Mouse (Mus musculus): ENCODE measurements around the gene Dmd. TPM values are rescaled to one million over a fixed set of nuclear protein-coding genes. Genes with fewer than 3 reads are reported as not detected.

Dmd gene
- polyA plus RNA-seq, 1 experiment from 2014 or later, result 14.6 TPM

DNA sequence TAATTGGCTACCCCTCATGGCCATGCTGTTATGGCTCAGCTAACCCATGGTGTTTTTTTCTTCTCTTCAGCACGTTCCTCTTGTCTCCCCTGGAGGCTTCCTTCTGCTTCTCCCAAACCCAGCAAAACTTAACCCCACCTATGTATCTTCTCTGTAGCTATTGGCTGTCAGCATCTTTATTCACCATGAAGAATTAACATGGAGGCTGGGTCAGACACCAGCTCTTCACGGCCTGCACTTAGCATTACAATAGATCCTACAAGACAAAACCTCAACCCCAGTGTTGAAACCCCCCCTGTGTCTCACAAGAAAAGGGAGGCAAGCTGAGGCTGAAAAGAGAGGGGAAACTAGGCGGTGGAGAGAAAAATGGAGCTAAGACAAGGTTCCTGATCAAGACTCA lies 1494.3 kb downstream of the Dmd start:
- no peaks in the 10 kb centered on the region for H3K36me3 ChIP-seq (ENCODE audit: control insufficient read depth, insufficient read depth)
- 69% methylated on average over 3 of the region's 3 CpGs for WGBS
- H3K4me2 ChIP-seq (replicated peaks; ENCODE audit: low read depth), result no peak overlapping the region
- no peaks in the 10 kb centered on the region for H3K27me3 ChIP-seq (replicated peaks; ENCODE audit: control insufficient read depth, insufficient read depth, low read length)
- no peaks in the 10 kb centered on the region for H3K9me3 ChIP-seq (ENCODE audit: control insufficient read depth)
- no peak overlapping the region for H3K27ac ChIP-seq (ENCODE audit: low read depth, low read length)
- no peaks in the 10 kb centered on the region for H3K4me1 ChIP-seq (replicated peaks; ENCODE audit: control insufficient read depth, insufficient read depth, low read length)
- no peak for ATAC-seq
- no peak overlapping the region for H3K9ac ChIP-seq (ENCODE audit: low read depth, low read length)
- H3K4me3 ChIP-seq (ENCODE audit: low read depth, low read length), result no peak overlapping the region
- no peak for TF ChIP-seq CTCF (IDR thresholded peaks at IDR 0.05; ENCODE audit: low read depth)

DNA sequence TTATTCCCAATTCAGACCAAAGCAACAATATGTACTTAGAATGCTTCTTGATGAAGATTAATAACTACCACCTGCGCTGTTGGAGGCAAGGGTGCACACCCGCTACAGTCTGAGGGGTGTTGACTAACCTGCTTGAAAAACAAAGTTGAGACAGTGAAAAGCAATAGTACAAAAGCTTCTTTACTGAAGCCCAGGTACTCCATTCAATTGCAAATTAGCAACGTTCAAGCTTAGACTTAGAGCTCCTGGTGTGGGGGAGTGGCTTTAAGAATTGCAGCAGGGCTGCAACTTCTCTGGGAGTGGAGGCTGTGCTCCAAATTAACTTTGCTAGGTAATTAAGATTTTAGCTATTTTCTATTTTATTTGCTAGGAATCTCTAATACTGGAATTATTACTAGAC lies 1495.3 kb downstream of the Dmd start:
- WGBS, result 58% methylated on average over 3 of the region's 3 CpGs
- Histone ChIP-seq H3K4me2 (replicated peaks; ENCODE audit: low read depth) (no peak overlapping the region), H3K36me3 (ENCODE audit: control insufficient read depth, insufficient read depth) (no peaks in the 10 kb centered on the region), H3K27ac (ENCODE audit: low read depth, low read length) (no peak overlapping the region), H3K9me3 (ENCODE audit: control insufficient read depth) (no peaks in the 10 kb centered on the region), H3K4me1 (replicated peaks; ENCODE audit: control insufficient read depth, insufficient read depth, low read length) (no peaks in the 10 kb centered on the region), H3K9ac (ENCODE audit: low read depth, low read length) (no peak overlapping the region), H3K4me3 (ENCODE audit: low read depth, low read length) (no peak overlapping the region), H3K27me3 (replicated peaks; ENCODE audit: control insufficient read depth, insufficient read depth, low read length) (no peaks in the 10 kb centered on the region)
- no peak for TF ChIP-seq CTCF (IDR thresholded peaks at IDR 0.05; ENCODE audit: low read depth)
- ATAC-seq, result no peak

DNA sequence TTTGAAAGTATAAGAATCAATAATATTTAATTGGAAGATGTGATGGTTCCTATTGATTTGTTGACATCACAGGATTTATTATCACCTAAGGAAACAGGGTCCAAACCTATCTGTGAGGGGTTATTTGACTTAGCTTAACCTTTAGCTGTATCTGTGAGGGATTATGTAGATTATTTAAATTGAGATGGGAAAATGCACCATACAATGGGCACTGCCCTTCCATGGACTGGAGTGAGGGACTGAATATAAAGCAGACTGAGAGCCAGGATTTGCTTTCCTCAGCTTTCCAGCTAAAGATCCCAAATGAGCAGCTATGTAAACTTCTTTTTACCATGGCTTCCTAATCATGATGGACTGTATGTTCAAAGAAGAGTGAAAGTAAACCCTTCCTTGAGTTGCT lies 1496.0 kb downstream of the Dmd start:
- no peak for ATAC-seq
- no peak for TF ChIP-seq CTCF (IDR thresholded peaks at IDR 0.05; ENCODE audit: low read depth)
- no peaks in the 10 kb centered on the region for H3K36me3 ChIP-seq (ENCODE audit: control insufficient read depth, insufficient read depth)
- H3K4me2 ChIP-seq (replicated peaks; ENCODE audit: low read depth), result no peak overlapping the region
- H3K9ac ChIP-seq (ENCODE audit: low read depth, low read length), result no peak overlapping the region
- no peaks in the 10 kb centered on the region for H3K4me1 ChIP-seq (replicated peaks; ENCODE audit: control insufficient read depth, insufficient read depth, low read length)
- H3K27me3 ChIP-seq (replicated peaks; ENCODE audit: control insufficient read depth, insufficient read depth, low read length), result no peaks in the 10 kb centered on the region
- no peak overlapping the region for H3K27ac ChIP-seq (ENCODE audit: low read depth, low read length)
- H3K9me3 ChIP-seq (ENCODE audit: control insufficient read depth), result no peaks in the 10 kb centered on the region
- no peak overlapping the region for H3K4me3 ChIP-seq (ENCODE audit: low read depth, low read length)

DNA sequence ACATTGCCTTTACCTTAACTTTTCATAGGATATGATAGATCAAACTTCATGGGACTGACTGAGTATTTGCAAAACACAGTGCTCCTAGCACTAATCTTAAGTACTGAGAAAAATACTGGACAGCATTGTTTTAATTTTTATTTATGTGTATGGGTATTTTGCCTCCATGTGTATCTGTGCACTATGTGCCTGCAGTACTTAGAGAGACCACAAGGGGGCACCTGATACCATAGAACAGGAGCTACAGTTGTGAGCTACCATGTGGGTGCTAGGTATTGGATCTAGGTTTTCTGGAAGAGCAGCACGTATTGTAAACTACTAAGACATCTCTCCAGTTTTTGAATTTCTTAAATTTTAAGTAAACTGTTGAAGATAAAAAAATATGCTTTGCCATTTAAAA lies 1505.8 kb downstream of the Dmd start:
- no peak overlapping the region for H3K4me3 ChIP-seq (ENCODE audit: low read depth, low read length)
- peak; percentile 58 for TF ChIP-seq CTCF (IDR thresholded peaks at IDR 0.05; ENCODE audit: low read depth)
- H3K4me1 ChIP-seq (replicated peaks; ENCODE audit: control insufficient read depth, insufficient read depth, low read length), result no peaks in the 10 kb centered on the region
- WGBS, result 88% methylated on average over 1 of the region's 1 CpGs
- H3K27ac ChIP-seq (ENCODE audit: low read depth, low read length), result no peak overlapping the region
- ATAC-seq, result no peak
- H3K4me2 ChIP-seq (replicated peaks; ENCODE audit: low read depth), result no peak overlapping the region
- H3K36me3 ChIP-seq (ENCODE audit: control insufficient read depth, insufficient read depth), result no peaks in the 10 kb centered on the region
- H3K27me3 ChIP-seq (replicated peaks; ENCODE audit: control insufficient read depth, insufficient read depth, low read length), result no peaks in the 10 kb centered on the region
- H3K9ac ChIP-seq (ENCODE audit: low read depth, low read length), result no peak overlapping the region
- H3K9me3 ChIP-seq (ENCODE audit: control insufficient read depth), result no peaks in the 10 kb centered on the region

DNA sequence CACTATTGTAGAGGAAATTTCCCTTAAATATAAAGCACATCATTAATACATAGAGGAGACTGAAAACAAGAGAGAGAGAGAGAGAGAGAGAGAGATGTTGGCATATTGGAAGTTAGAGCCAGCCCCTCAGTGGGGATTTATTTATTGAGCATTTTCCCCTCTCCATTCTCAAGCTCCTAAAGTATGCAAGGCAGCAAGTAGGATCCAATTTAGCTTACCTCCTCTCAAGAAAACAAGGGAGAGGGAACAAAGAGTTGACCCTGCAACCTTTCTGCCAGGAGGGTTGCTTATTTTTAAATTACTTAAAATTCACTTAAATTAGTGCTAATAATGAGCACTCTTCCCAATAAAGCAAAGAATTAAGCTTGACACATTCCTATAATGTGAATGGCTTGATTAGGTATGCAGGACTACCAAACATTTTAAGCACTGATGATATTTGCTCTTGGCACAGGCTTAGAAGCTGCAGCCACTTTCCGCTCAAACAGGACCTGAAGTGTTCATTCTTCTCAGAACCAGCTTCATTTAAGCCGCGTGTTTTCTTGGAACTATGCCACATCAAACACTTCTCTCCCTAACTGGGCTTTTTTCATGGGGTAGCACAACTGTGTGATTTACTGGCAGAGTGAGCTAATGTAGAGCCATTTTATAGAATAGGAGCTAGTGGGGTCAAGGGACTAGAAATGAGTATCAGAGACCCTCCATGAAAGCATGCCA lies 1566.1 kb downstream of the Dmd start:
- no peaks in the 10 kb centered on the region for H3K9me3 ChIP-seq (ENCODE audit: control insufficient read depth)
- no peak overlapping the region for H3K9ac ChIP-seq (ENCODE audit: low read depth, low read length)
- H3K4me1 ChIP-seq (replicated peaks; ENCODE audit: control insufficient read depth, insufficient read depth, low read length), result no peaks in the 10 kb centered on the region
- TF ChIP-seq CTCF (IDR thresholded peaks at IDR 0.05; ENCODE audit: low read depth), result no peak
- no peak overlapping the region for H3K27ac ChIP-seq (ENCODE audit: low read depth, low read length)
- H3K4me3 ChIP-seq (ENCODE audit: low read depth, low read length), result no peak overlapping the region
- WGBS, result 74% methylated on average over 3 of the region's 3 CpGs
- H3K27me3 ChIP-seq (replicated peaks; ENCODE audit: control insufficient read depth, insufficient read depth, low read length), result no peaks in the 10 kb centered on the region
- no peak overlapping the region for H3K4me2 ChIP-seq (replicated peaks; ENCODE audit: low read depth)
- H3K36me3 ChIP-seq (ENCODE audit: control insufficient read depth, insufficient read depth), result no peaks in the 10 kb centered on the region
- no peak for ATAC-seq

DNA sequence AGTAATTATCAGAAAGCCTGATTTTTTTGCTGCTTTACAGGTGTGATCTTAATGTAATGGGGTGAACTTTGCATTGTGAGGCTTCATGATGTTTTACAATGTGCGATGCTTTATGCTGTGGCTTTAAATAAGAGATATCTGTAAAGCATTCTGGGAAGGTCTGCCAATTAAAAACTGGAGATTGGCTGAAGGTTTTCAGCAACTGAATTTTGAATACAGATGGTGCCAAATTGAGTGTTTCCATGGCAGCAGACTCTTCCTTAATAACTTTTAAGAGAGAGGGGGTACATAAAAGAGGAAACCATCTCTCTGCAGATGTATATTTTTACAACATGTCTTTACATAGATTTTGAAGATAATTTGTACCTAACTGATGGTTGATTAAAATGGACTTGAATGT lies 1603.3 kb downstream of the Dmd start:
- Histone ChIP-seq H3K36me3 (ENCODE audit: control insufficient read depth, insufficient read depth) (no peaks in the 10 kb centered on the region), H3K9me3 (ENCODE audit: control insufficient read depth) (no peaks in the 10 kb centered on the region), H3K27me3 (replicated peaks; ENCODE audit: control insufficient read depth, insufficient read depth, low read length) (no peaks in the 10 kb centered on the region), H3K4me1 (replicated peaks; ENCODE audit: control insufficient read depth, insufficient read depth, low read length) (no peaks in the 10 kb centered on the region), H3K27ac (ENCODE audit: low read depth, low read length) (no peak overlapping the region), H3K4me2 (replicated peaks; ENCODE audit: low read depth) (no peak overlapping the region), H3K9ac (ENCODE audit: low read depth, low read length) (no peak overlapping the region), H3K4me3 (ENCODE audit: low read depth, low read length) (no peak overlapping the region)
- no peak for ATAC-seq
- TF ChIP-seq CTCF (IDR thresholded peaks at IDR 0.05; ENCODE audit: low read depth), result no peak
- WGBS, result 88% methylated on average over 1 of the region's 1 CpGs

DNA sequence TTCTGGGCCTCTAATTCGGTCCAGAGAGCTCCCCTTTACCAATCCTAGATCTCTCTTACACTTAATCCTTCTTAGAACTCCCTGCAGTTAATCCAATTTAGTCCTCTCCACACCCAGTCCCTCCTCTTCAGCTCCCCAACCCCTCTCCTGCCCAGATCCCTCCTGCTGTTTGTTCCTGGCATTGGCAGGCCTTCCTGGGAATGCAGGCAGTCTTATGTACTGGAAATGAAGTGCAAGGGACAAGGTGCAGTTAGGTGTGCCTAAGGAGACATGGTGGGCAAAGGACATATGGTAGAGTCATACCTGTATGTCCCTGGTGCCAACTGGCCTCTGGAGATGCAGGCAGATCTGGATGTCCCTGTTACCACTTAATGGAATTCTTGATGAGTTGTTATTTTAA lies 1604.8 kb downstream of the Dmd start:
- H3K36me3 ChIP-seq (ENCODE audit: control insufficient read depth, insufficient read depth), result no peaks in the 10 kb centered on the region
- no peaks in the 10 kb centered on the region for H3K27me3 ChIP-seq (replicated peaks; ENCODE audit: control insufficient read depth, insufficient read depth, low read length)
- no peaks in the 10 kb centered on the region for H3K9me3 ChIP-seq (ENCODE audit: control insufficient read depth)
- no peak overlapping the region for H3K4me2 ChIP-seq (replicated peaks; ENCODE audit: low read depth)
- no peak for ATAC-seq
- WGBS, result 14% methylated on average over 1 of the region's 1 CpGs
- no peak overlapping the region for H3K4me3 ChIP-seq (ENCODE audit: low read depth, low read length)
- H3K4me1 ChIP-seq (replicated peaks; ENCODE audit: control insufficient read depth, insufficient read depth, low read length), result no peaks in the 10 kb centered on the region
- no peak for TF ChIP-seq CTCF (IDR thresholded peaks at IDR 0.05; ENCODE audit: low read depth)
- H3K27ac ChIP-seq (ENCODE audit: low read depth, low read length), result no peak overlapping the region
- H3K9ac ChIP-seq (ENCODE audit: low read depth, low read length), result no peak overlapping the region
